Mouse (Mus musculus) intestine, embryonic 16.5 days (tissue): ENCODE measurements around the gene Megf8. TPM values are rescaled to one million over a fixed set of nuclear protein-coding genes. Genes with fewer than 3 reads are reported as not detected.
"Not testable (repeated sequence)": the region's sequence is repeated elsewhere in the genome, so short reads cannot be mapped to it uniquely, and the experiment has no call there.

Source experiments
- ATAC-seq: fragments of 200-750 bp; cut with Nextera tagmentation; 2 replicates; pipeline ENCODE4 v1.8.0; 2017; ENCODE audit warnings: moderate TSS enrichment, moderate library complexity
- H3K27ac ChIP-seq: fragments of 300-500 bp; sonication (generic); 2 replicates; pipeline ENCODE4 v1.5.1; 2014; ENCODE audit warnings: mild to moderate bottlenecking, low read length
- H3K27me3 ChIP-seq: fragments of 300-500 bp; sonication (generic); replicated peaks from 2 replicates; pipeline ENCODE4 v1.6.1; 2014; ENCODE audit warnings: low read length, control low read depth, mixed read lengths; ENCODE audit not compliant: control insufficient read depth, insufficient read depth
- H3K36me3 ChIP-seq: fragments of 300-500 bp; sonication (generic); 2 replicates; pipeline ENCODE4 v1.6.1; 2014; ENCODE audit warnings: low read length, control low read depth; ENCODE audit not compliant: control insufficient read depth, insufficient read depth
- H3K4me1 ChIP-seq: fragments of 300-500 bp; sonication (generic); 2 replicates; pipeline ENCODE4 v1.6.1; 2014; ENCODE audit warnings: low read length, control low read depth, mixed read lengths; ENCODE audit not compliant: control insufficient read depth, insufficient read depth
- H3K4me2 ChIP-seq: fragments of 300-500 bp; sonication (generic); 2 replicates; pipeline ENCODE4 v1.6.1; 2014; ENCODE audit warnings: low read depth, low read length, control low read depth
- H3K4me3 ChIP-seq: fragments of 300-500 bp; sonication (generic); 2 replicates; pipeline ENCODE4 v1.5.1; 2014; ENCODE audit warnings: mild to moderate bottlenecking, low read length
- H3K9ac ChIP-seq: fragments of 300-500 bp; sonication (generic); 2 replicates; pipeline ENCODE4 v1.6.1; 2014; ENCODE audit warnings: low read depth, low read length
- H3K9me3 ChIP-seq: fragments of 300-500 bp; sonication (generic); 2 replicates; pipeline ENCODE4 v1.6.1; 2016; ENCODE audit warnings: low read length, control low read depth; ENCODE audit not compliant: control insufficient read depth
- WGBS: fragments of 180-500 bp; shearing (Covaris S2); extraction: QIAGEN DNeasy Blood & Tissue Kit; methylation state at CpG from one replicate; pipeline ENCODE4 v1.1.7; 2014; 5-methylcytosine and 5-hydroxymethylcytosine counted together
- polyA plus RNA-seq: library from polyadenylated mRNA; unstranded; fragments of >200 nt; fragmentation: Nextera tagmentation; extraction: Ambion mirVana; gene quantifications from 2 replicates; pipeline ENCODE4 v1.2.1, GENCODE M21; 2015

Megf8 gene
- polyA plus RNA-seq, 1 experiment from 2014 or later, result 6.8 TPM

DNA sequence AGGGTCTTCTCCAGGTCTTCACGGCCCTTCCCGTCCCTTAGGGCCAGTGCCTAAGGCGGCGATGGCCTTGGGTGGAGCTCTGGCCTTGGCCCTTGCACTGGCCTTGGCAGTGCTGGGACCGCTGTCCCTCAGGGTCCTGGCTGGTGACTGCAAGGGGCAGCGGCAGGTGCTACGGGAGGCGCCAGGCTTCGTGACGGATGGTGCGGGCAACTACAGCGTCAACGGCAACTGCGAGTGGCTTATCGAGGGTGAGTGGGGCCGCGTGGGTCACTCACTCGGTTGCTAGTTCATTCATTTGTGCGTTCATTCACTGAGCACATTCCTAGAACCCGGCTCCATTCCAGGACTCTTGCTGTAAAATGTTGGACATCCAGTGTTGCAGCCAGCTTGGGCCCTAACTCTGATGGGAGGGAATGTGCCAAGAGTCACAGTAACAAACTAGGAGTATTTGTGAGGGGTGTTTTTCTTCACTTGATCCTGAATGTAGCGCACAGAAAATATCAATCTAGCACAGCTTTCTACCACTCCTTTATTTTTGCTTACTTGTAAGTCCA, 559 bp downstream of the Megf8 start:
- Histone ChIP-seq H3K4me1 (peaks cover 28% of the 10 kb centered on the region), H3K9me3 (no peaks in the 10 kb centered on the region), H3K36me3 (no peaks in the 10 kb centered on the region), H3K9ac (peak overlapping the region; percentile 84), H3K27me3 (peaks cover 31% of the 10 kb centered on the region), H3K27ac (peak overlapping the region; percentile 67), H3K4me3 (peak overlapping the region; percentile 60), H3K4me2 (peak overlapping the region; percentile 93)
- ATAC-seq, result no peak
- 14% methylated on average over 21 of the region's 21 CpGs for WGBS

DNA sequence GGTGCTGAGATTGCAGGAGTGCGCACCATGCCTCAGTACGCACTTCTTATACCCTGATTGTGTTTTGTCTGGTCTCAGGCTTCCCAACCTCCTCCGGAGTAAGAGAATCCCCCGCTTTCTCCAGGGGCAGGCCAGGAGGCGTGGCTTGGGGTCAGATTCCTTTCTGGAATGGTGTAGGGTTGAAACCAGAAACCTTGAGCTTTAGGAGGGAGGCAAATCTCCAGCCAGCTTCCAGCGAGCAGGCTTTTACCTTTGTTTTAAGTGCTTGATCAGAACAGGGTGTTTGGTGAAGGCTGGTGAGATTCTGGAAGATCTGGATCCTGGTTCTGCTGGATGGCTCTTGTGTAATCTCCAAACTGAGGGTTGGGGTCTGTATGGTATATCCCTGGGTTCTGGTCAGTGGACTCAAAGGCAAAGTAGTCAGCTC, 5.1 kb downstream of the Megf8 start:
- no peaks in the 10 kb centered on the region for H3K9me3 ChIP-seq
- peak overlapping the region; percentile 3; the same call in 1 of the 2 replicates for H3K4me2 ChIP-seq
- peak overlapping the region; percentile 81; the same call in 1 of the 2 replicates for H3K27ac ChIP-seq
- 16% methylated on average over 6 of the region's 6 CpGs for WGBS
- no peak overlapping the region for H3K4me3 ChIP-seq
- no peaks in the 10 kb centered on the region for H3K27me3 ChIP-seq
- no peak overlapping the region for H3K9ac ChIP-seq
- H3K4me1 ChIP-seq, result peaks cover 13% of the 10 kb centered on the region
- peak; percentile 80 for ATAC-seq
- no peaks in the 10 kb centered on the region for H3K36me3 ChIP-seq

DNA sequence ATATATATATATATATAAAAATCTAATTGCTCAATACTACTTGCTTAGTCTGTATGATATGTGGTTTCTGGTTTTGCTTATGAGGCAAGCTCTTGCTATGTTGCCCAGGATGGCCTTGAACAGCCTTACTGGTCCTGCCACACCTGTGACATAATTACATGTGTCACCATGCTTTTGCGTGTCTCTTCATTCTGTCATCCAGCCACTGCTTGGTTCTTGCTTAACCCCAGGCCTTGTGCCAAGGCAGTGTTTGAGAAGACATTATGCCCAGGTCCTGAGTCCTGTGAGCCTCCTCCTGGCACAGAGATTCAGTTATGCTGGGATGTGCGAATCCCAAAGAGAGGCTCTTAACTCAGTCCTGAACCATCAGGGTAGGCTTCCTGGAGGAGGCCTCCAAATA, 6.3 kb downstream of the Megf8 start:
- Histone ChIP-seq H3K27me3 (no peaks in the 10 kb centered on the region), H3K4me2 (no peak overlapping the region), H3K4me3 (no peak overlapping the region), H3K9ac (no peak overlapping the region), H3K9me3 (no peaks in the 10 kb centered on the region), H3K36me3 (no peaks in the 10 kb centered on the region), H3K4me1 (peaks cover 6% of the 10 kb centered on the region), H3K27ac (no peak overlapping the region)
- no peak for ATAC-seq
- 95% methylated on average over 2 of the region's 2 CpGs for WGBS

DNA sequence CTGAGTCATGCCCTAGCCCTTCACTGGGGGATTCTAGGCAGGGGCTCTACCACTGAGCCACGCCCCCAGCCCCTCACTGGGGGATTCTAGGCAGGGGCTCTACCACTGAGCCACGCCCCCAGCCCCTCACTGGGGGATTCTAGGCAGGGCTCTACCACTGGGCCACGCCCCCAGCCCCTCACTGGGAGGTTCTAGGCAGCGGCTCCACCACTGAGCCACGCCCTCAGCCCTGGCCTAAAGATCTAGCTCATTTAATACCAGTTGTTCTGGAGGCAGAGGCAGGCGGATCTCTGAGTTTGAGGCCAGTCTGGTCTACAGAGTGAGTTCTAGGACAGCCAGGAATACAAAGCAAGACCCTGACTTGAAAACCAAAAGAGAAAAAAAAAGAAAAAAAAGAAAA, 8.5 kb downstream of the Megf8 start:
- not testable (repeated sequence) for ATAC-seq, H3K36me3 ChIP-seq, H3K27me3 ChIP-seq, H3K4me3 ChIP-seq, H3K9me3 ChIP-seq, H3K9ac ChIP-seq, H3K4me1 ChIP-seq, H3K4me2 ChIP-seq, H3K27ac ChIP-seq
- WGBS, result 88% methylated on average over 4 of the region's 6 CpGs

DNA sequence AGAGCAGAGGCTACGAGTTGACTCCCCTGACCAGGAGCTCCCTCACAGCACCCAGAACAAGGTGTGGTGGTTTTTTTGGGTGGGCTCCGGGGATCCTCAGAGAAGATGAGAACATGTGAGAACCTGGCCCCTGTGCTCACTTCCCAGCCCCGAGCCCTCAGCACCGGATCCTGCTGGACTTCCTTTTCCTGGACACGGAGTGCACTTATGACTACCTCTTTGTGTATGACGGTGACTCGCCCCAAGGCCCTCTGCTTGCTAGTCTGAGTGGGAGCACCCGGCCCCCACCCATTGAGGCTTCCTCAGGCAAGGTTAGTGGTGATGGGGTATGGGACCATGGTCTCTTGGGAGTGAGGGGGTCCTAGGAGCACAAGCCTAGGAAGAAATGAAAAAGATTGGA, 9.3 kb downstream of the Megf8 start:
- no peak for ATAC-seq
- no peak overlapping the region for H3K4me2 ChIP-seq
- no peak overlapping the region for H3K9ac ChIP-seq
- H3K36me3 ChIP-seq, result peaks cover 6% of the 10 kb centered on the region; the same call in 1 of the 2 replicates
- 78% methylated on average over 8 of the region's 8 CpGs for WGBS
- H3K27ac ChIP-seq, result no peak overlapping the region
- H3K4me3 ChIP-seq, result no peak overlapping the region
- no peaks in the 10 kb centered on the region for H3K9me3 ChIP-seq
- no peaks in the 10 kb centered on the region for H3K27me3 ChIP-seq
- peaks cover 6% of the 10 kb centered on the region for H3K4me1 ChIP-seq

DNA sequence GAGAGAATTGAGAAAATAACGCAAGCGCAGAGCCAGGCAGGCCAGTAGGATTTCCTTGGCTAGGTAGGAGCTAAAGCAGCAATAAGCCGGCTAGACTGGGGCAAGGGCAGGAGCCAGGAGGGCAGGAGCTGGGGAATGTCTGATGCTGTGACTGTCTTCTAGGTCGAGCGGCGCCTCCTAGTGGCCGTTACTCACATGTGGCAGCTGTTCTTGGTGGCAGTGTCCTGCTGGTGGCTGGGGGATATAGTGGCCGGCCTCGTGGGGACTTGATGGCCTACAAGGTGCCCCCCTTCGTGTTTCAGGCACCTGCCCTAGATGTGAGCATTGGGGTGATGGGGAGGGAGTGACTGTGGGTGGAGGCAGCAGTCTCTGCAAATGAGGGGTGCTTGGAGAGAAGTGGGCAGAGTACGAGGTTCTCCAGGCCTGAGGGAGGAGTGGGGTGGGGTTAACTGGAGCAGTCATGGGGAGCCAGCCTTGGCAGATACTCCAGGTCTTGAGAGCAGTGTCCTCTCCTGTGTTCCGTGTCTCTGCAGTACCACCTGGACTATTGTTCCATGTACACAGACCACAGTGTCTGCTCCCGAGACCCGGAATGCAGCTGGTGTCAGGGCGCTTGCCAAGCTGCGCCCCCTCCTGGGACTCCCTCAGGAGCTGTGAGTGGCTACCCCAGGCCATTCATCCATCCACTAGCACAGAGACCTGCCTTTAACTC, 16.8 kb downstream of the Megf8 start:
- peak; percentile 60; the same call in 1 of the 2 replicates for ATAC-seq
- 40% methylated on average over 16 of the region's 16 CpGs for WGBS
- H3K4me2 ChIP-seq, result no peak overlapping the region
- peaks cover 13% of the 10 kb centered on the region for H3K36me3 ChIP-seq
- no peaks in the 10 kb centered on the region for H3K27me3 ChIP-seq
- no peak overlapping the region for H3K4me3 ChIP-seq
- no peaks in the 10 kb centered on the region for H3K4me1 ChIP-seq
- H3K9me3 ChIP-seq, result no peaks in the 10 kb centered on the region
- no peak overlapping the region for H3K9ac ChIP-seq
- no peak overlapping the region for H3K27ac ChIP-seq

DNA sequence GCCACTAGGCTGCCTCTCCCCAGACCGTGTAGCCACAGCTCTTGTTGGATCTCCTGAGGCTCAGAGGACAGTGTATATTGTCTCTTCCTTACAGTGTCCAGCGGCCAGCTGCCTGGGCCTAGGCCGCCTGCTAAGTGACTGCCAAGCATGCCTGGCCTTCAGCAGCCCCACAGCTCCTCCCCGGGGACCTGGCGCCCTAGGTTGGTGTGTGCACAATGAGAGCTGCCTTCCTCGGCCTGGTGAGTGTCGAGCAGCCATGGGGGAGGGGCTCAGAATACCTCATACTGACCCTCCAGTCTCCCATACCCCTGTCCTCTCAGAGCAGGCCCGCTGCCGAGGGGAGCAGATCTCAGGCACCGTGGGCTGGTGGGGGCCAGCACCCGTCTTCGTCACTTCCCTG, 17.5 kb downstream of the Megf8 start:
- Histone ChIP-seq H3K4me2 (no peak overlapping the region), H3K27me3 (no peaks in the 10 kb centered on the region), H3K4me3 (no peak overlapping the region), H3K27ac (no peak overlapping the region), H3K4me1 (no peaks in the 10 kb centered on the region), H3K9ac (no peak overlapping the region), H3K9me3 (no peaks in the 10 kb centered on the region), H3K36me3 (peaks cover 13% of the 10 kb centered on the region)
- no peak for ATAC-seq
- 82% methylated on average over 12 of the region's 12 CpGs for WGBS

DNA sequence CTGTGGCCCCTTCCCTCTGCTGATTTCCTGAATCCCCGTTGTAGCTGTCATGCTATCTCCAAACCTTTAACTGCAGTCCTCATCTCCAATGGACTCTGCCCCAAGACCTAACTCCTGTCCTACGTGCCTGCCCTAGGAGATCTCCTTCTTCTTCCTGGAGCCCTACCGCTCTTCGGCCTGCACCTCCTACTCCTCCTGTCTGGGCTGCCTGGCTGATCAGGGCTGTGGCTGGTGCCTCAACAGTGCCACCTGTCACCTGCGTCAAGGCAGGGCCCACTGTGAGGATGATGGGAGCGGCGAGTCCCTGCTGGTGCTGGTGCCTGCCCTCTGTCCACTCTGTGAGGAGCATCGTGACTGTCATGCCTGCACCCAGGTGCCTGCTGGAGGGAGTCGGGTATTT, 22.4 kb downstream of the Megf8 start:
- Histone ChIP-seq H3K4me3 (no peak overlapping the region), H3K4me1 (no peaks in the 10 kb centered on the region), H3K27me3 (no peaks in the 10 kb centered on the region), H3K27ac (no peak overlapping the region), H3K9ac (no peak overlapping the region), H3K36me3 (peaks cover 8% of the 10 kb centered on the region), H3K9me3 (no peaks in the 10 kb centered on the region), H3K4me2 (no peak overlapping the region)
- peak; percentile 91 for ATAC-seq
- 85% methylated on average over 9 of the region's 9 CpGs for WGBS

DNA sequence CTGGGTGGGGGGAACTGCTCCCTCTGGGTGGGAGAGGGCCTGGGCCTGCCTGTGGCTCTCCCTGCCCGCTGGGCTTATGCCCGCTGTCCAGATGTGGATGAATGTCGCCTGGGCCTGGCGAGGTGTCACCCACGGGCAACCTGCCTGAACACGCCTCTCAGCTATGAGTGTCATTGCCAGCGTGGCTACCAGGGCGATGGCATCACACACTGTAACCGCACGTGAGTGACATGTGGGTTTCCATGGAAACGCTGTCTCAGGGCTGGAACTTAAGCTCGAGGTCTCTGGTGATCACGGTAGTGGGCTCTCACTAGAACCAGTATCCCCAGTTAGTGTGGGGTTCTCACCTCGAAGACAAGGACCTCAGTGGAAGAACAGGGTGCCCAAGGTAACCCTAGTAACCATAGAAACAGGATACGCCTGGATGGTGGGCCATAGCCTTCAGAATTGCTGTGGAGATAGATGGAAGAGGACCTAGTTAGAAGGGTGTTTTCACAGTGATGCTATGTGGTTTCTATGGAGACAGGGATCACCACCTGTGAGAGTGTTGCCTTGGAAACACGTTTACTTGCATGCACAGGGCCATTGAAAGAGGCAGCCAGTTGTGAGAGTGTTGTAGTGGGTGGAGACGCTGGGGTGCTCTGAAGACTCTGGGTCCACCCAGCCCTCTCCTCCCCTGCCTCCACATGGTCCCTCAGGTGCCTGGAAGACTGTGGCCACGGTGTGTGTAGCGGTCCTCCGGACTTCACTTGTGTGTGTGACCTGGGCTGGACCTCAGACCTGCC, 24.2 kb downstream of the Megf8 start:
- no peaks in the 10 kb centered on the region for H3K4me1 ChIP-seq
- no peak overlapping the region for H3K9ac ChIP-seq
- H3K27me3 ChIP-seq, result no peaks in the 10 kb centered on the region
- H3K4me2 ChIP-seq, result no peak overlapping the region
- WGBS, result 83% methylated on average over 20 of the region's 20 CpGs
- no peak overlapping the region for H3K4me3 ChIP-seq
- H3K27ac ChIP-seq, result no peak overlapping the region
- peaks cover 6% of the 10 kb centered on the region; the same call in 1 of the 2 replicates for H3K36me3 ChIP-seq
- ATAC-seq, result no peak
- no peaks in the 10 kb centered on the region for H3K9me3 ChIP-seq
